8 mouse cellular contexts compared by ENCODE assay signal in genomic region chr7:145221841-145222689, GRCm38 (mm10). TPM values are rescaled to one million over a fixed set of nuclear protein-coding genes. Genes with fewer than 3 reads are reported as not detected.
A peak's percentile ranks its signal among the peaks of the same experiment; 100 is the strongest.
DNase-seq lines count a peak whose midpoint lies in the region; ATAC-seq and TF ChIP-seq lines count a peak whose summit lies in the region.

No protein-coding gene starts in this region.

- intact Hi-C loops in gastrocnemius, adult 2 months (cut with DNase I): loop anchor here (2.0 kb wide), 1 partner anchor 21 kb away; no protein-coding TSS in a partner anchor

- no peak overlapping the region for H3K9ac ChIP-seq in midbrain, postnatal 0 days (replicated peaks; ENCODE audit: low read length, poor library complexity, severe bottlenecking)
- H3K9ac ChIP-seq in intestine, embryonic 15.5 days: no peak overlapping the region
- H3K9ac ChIP-seq in liver, embryonic 11.5 days (ENCODE audit: low read depth, low read length): no peak overlapping the region
- no peak overlapping the region for H3K9ac ChIP-seq in stomach, embryonic 14.5 days (replicated peaks; ENCODE audit: low read depth, low read length)

- H3K27ac ChIP-seq in midbrain, embryonic 10.5 days (replicated peaks): peak overlapping the region; percentile 61
- no peak overlapping the region for H3K27ac ChIP-seq in midbrain, postnatal 0 days (ENCODE audit: low read depth, low read length)
- peak overlapping the region; percentile 77 for H3K27ac ChIP-seq in gastrocnemius, adult 2 months
- H3K27ac ChIP-seq in intestine, embryonic 15.5 days: peak overlapping the region; percentile 77
- no peak overlapping the region for H3K27ac ChIP-seq in liver, embryonic 11.5 days (ENCODE audit: low read depth, low read length)
- peak overlapping the region; percentile 72; the same call in 1 of the 2 replicates for H3K27ac ChIP-seq in stomach, embryonic 14.5 days (ENCODE audit: low read length)

- ATAC-seq in midbrain, postnatal 0 days (ENCODE audit: low FRiP score): no peak
- ATAC-seq in intestine, embryonic 15.5 days: peak; percentile 95
- peak; percentile 39; the same call in 1 of the 2 replicates for ATAC-seq in liver, embryonic 11.5 days (replicated peaks; ENCODE audit: low FRiP score)
- peak; percentile 94 for ATAC-seq in stomach, embryonic 14.5 days (ENCODE audit: insufficient number of reproducible peaks, insufficient read depth, low FRiP score, low read depth)

- 43% methylated on average over 2 of the region's 2 CpGs for whole genome bisulfite sequencing in midbrain, embryonic 10.5 days
- WGBS in midbrain, postnatal 0 days: 39% methylated on average over 2 of the region's 2 CpGs
- WGBS in intestine, embryonic 15.5 days: 3% methylated on average over 2 of the region's 2 CpGs
- WGBS in liver, embryonic 11.5 days: 29% methylated on average over 2 of the region's 2 CpGs
- 4% methylated on average over 2 of the region's 2 CpGs for WGBS in stomach, embryonic 14.5 days

- H3K36me3 ChIP-seq in midbrain, embryonic 10.5 days: no peaks in the 10 kb centered on the region
- no peaks in the 10 kb centered on the region for H3K36me3 ChIP-seq in midbrain, postnatal 0 days (ENCODE audit: insufficient read depth, low read length)
- H3K36me3 ChIP-seq in intestine, embryonic 15.5 days: no peaks in the 10 kb centered on the region
- no peaks in the 10 kb centered on the region for H3K36me3 ChIP-seq in liver, embryonic 11.5 days (ENCODE audit: control insufficient read depth, insufficient read depth, low read length)
- H3K36me3 ChIP-seq in stomach, embryonic 14.5 days (ENCODE audit: control insufficient read depth, insufficient read depth, low read length): no peaks in the 10 kb centered on the region

- TF ChIP-seq CTCF in midbrain, postnatal 0 days (IDR thresholded peaks at IDR 0.05): no peak
- peak; percentile 48 for TF ChIP-seq CTCF in gastrocnemius, adult 2 months (IDR thresholded peaks at IDR 0.05)

- H3K4me2 ChIP-seq in midbrain, postnatal 0 days (ENCODE audit: low read depth, low read length, poor library complexity, severe bottlenecking): no peak overlapping the region
- H3K4me2 ChIP-seq in intestine, embryonic 15.5 days (replicated peaks): no peak overlapping the region
- no peak overlapping the region for H3K4me2 ChIP-seq in liver, embryonic 11.5 days
- H3K4me2 ChIP-seq in stomach, embryonic 14.5 days (replicated peaks; ENCODE audit: low read depth, low read length): no peak overlapping the region

- no peak overlapping the region for H3K4me3 ChIP-seq in midbrain, embryonic 10.5 days
- no peak overlapping the region for H3K4me3 ChIP-seq in midbrain, postnatal 0 days (ENCODE audit: low read depth, low read length)
- H3K4me3 ChIP-seq in gastrocnemius, adult 2 months: no peak overlapping the region; the same call in 1 of the 2 replicates
- H3K4me3 ChIP-seq in intestine, embryonic 15.5 days (replicated peaks): no peak overlapping the region
- H3K4me3 ChIP-seq in liver, embryonic 11.5 days (ENCODE audit: low read depth, low read length): no peak overlapping the region
- no peak overlapping the region for H3K4me3 ChIP-seq in stomach, embryonic 14.5 days (ENCODE audit: low read depth, low read length)

- DNase-seq in midbrain, embryonic 10.5 days (ENCODE audit: low spot score): no peak
- no peak for DNase-seq in midbrain, postnatal 0 days (ENCODE audit: low spot score)
- DNase-seq in adrenal gland, adult 2 months: peak; percentile 77
- DNase-seq in gastrocnemius, adult 2 months: peak; percentile 70
- no peak for DNase-seq in liver, embryonic 11.5 days (ENCODE audit: low spot score)
- no peak for DNase-seq in spleen, postnatal 4 days (ENCODE audit: low spot score in 2 of 2)

- no peaks in the 10 kb centered on the region for H3K27me3 ChIP-seq in midbrain, embryonic 10.5 days (ENCODE audit: low read depth, poor library complexity, severe bottlenecking)
- H3K27me3 ChIP-seq in midbrain, postnatal 0 days (ENCODE audit: insufficient read depth, low read length): no peaks in the 10 kb centered on the region
- no peaks in the 10 kb centered on the region for H3K27me3 ChIP-seq in intestine, embryonic 15.5 days (replicated peaks)
- no peaks in the 10 kb centered on the region for H3K27me3 ChIP-seq in liver, embryonic 11.5 days (replicated peaks; ENCODE audit: control insufficient read depth, insufficient read depth, low read length)
- H3K27me3 ChIP-seq in stomach, embryonic 14.5 days (ENCODE audit: control insufficient read depth, insufficient read depth, low read length): no peaks in the 10 kb centered on the region

- no peaks in the 10 kb centered on the region; the same call in 1 of the 2 replicates for H3K9me3 ChIP-seq in midbrain, embryonic 10.5 days (replicated peaks)
- H3K9me3 ChIP-seq in midbrain, postnatal 0 days (ENCODE audit: low read length): no peaks in the 10 kb centered on the region
- H3K9me3 ChIP-seq in intestine, embryonic 15.5 days: no peaks in the 10 kb centered on the region
- H3K9me3 ChIP-seq in liver, embryonic 11.5 days (ENCODE audit: control insufficient read depth, low read length): no peaks in the 10 kb centered on the region
- 0 out of 2 replicates have a peak, but pooled peaks cover 3% of the 10 kb centered on the region for H3K9me3 ChIP-seq in stomach, embryonic 14.5 days (ENCODE audit: control insufficient read depth, low read depth, low read length)

- peaks cover 17% of the 10 kb centered on the region for H3K4me1 ChIP-seq in midbrain, embryonic 10.5 days
- H3K4me1 ChIP-seq in midbrain, postnatal 0 days (ENCODE audit: insufficient read depth, low read length): no peaks in the 10 kb centered on the region
- H3K4me1 ChIP-seq in intestine, embryonic 15.5 days (replicated peaks): peaks cover 20% of the 10 kb centered on the region
- H3K4me1 ChIP-seq in liver, embryonic 11.5 days (replicated peaks; ENCODE audit: control insufficient read depth, insufficient read depth, low read length): no peaks in the 10 kb centered on the region
- peaks cover 14% of the 10 kb centered on the region; the same call in 1 of the 2 replicates for H3K4me1 ChIP-seq in stomach, embryonic 14.5 days (ENCODE audit: control insufficient read depth, insufficient read depth, low read length)

RNA-seq across cellular contexts. Expression of gene 1810010D01Rik, which starts 14.1 kb away (rescaled TPM):
- 0.57 TPM in 1 of 2 replicates, not detected in the other for polyA plus RNA-seq in midbrain, embryonic 10.5 days (2016; fragmentation: Nextera tagmentation; extraction: Ambion mirVana)
- total RNA-seq in midbrain, postnatal 0 days (2014; rRNA removed): 0.71 TPM in 1 of 2 replicates, not detected in the other
- not detected in 2 replicates for polyA plus RNA-seq in midbrain, postnatal 0 days (2015; fragmentation: Nextera tagmentation; extraction: Ambion mirVana)
- under 1 TPM in 1 of 2 experiments, not detected in 1; 0.48 TPM for total RNA-seq in adrenal gland, adult 2 months (2021)
- 1.1 and 1.7 TPM in 2 replicates for polyA plus RNA-seq in adrenal gland, adult 2 months (2012; rRNA removed)
- total RNA-seq in gastrocnemius, adult 2 months (2021): under 1 TPM in 1 of 2 experiments, not detected in 1; 0.67 TPM
- 0.59 and 1.2 TPM in 2 replicates for polyA plus RNA-seq in intestine, embryonic 15.5 days (2015; fragmentation: Nextera tagmentation; extraction: Ambion mirVana)
- polyA plus RNA-seq in liver, embryonic 11.5 days (2014; fragmentation: Nextera tagmentation; extraction: Ambion mirVana): 0.29 and 0.67 TPM in 2 replicates
- 0.71 and 0.88 TPM in 2 replicates for polyA plus RNA-seq in stomach, embryonic 14.5 days (2014; fragmentation: Nextera tagmentation; extraction: Ambion mirVana)

Comparison
In these comparisons a context has a peak if more than half of its experiments do, and no peak if none do; other contexts are left out.
1. H3K27ac ChIP-seq: peak in midbrain, embryonic 10.5 days (single experiment), gastrocnemius, adult 2 months (single experiment), intestine, embryonic 15.5 days (single experiment) and stomach, embryonic 14.5 days (single experiment); none in midbrain, postnatal 0 days (single experiment) and liver, embryonic 11.5 days (single experiment).
2. DNase-seq: peak in adrenal gland, adult 2 months (single experiment) and gastrocnemius, adult 2 months (single experiment); none in midbrain, embryonic 10.5 days (single experiment), midbrain, postnatal 0 days (single experiment), liver, embryonic 11.5 days (single experiment) and spleen, postnatal 4 days (0 of 2).